Mouse (Mus musculus): ENCODE data around the gene Gja5. TPM values are rescaled to one million over a fixed set of nuclear protein-coding genes. Genes with fewer than 3 reads are reported as not detected.
"Not testable (repeated sequence)": the region's sequence is repeated elsewhere in the genome, so short reads cannot be mapped to it uniquely, and the experiment has no call there.

The Gja5 gene
- total RNA-seq, 2 experiments from 2014 or later, result 1.4 to 4.1 TPM

DNA sequence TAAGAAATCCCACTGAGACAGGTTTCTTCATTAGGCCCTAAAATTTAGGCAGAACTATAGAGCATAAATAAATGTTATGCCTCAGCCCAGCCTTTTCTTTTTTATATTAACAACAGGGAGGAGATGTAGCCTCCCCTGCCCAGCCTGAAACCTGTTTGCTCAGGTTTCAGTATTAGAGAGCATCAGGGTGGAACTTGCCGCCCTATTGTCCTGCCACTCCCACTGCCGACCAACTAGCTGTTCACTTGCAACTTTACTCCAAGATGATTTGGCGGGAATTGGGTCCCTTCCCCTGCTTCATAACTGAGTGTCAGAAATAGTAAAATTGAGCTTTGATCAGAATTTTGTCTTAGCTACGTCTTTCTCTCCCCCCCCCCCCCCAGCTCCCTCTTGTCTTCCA lies 192.2 kb downstream of the Gja5 start:
- DNase-seq (ENCODE audit: low spot score in 2 of 2), result not testable (repeated sequence)

DNA sequence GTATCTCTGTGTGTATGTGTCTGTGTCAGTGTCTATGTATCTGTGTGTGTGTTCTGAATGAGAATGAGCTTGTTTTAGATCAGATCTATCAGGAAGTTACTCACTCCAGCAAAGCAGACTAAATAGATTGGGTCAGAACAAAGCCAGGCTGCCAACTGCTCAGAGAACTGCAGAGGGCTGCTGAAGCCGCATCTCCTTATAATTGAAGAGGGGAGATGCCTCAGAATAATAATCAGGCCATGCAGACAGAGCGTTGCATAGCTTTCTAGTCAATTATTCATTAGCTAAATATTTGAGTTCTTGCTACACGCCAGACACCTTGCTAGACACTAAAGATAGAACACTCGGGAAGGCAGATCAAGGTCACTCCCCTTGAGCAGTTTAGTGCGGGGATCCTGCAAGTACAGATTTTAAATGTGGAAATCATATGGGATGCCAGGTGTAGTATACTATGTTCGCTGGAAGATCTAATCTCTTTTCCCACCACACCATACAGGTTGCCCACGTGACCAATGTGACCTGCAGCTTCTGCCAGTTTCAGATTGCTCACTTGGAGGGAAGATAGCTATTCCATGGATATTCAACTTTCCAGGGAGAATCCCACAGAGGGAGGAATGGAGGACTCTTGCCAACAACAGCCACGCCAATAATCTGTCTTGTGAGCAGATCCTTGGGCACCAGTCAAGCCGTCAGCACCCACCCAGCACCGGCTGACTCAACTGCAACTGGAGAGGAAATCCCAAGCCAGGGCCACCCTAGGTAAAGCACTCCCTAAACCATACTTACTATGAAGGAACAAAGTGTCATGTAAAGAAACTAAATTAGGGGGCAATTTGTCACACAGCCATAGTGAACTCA lies 196.5 kb downstream of the Gja5 start:
- DNase-seq (ENCODE audit: low spot score in 2 of 2), result no peak

DNA sequence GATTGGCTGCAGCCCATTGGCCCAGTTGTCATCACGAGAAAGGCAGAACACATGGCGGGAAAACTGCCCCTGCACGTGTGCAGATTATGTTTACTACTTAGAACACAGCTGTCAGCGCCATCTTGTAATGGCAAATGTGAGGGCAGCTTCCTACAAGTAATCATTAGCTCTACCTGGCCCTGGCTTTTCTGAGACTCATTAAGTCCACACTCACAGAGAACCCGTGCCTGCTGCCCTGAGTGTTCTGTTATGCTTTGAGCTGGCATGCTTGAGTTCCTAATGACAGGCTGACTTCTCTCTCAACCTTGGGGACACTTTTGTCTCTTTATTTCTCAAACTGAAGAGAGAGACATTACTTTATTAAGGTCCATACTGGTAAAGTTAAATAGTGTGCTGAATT lies 199.5 kb downstream of the Gja5 start:
- not testable (repeated sequence) for DNase-seq (ENCODE audit: low spot score in 2 of 2)

- DNase-seq (ENCODE audit: low spot score in 2 of 2), result no peak
These were observed 200.4 kb downstream of the Gja5 start for GRCm38 (mm10) chr3:97104696-97105430.

GRCm38 (mm10) chr3:97117511-97117910 lies 213.0 kb downstream of the Gja5 start:
- DNase-seq (ENCODE audit: low spot score in 2 of 2), result no peak

DNA sequence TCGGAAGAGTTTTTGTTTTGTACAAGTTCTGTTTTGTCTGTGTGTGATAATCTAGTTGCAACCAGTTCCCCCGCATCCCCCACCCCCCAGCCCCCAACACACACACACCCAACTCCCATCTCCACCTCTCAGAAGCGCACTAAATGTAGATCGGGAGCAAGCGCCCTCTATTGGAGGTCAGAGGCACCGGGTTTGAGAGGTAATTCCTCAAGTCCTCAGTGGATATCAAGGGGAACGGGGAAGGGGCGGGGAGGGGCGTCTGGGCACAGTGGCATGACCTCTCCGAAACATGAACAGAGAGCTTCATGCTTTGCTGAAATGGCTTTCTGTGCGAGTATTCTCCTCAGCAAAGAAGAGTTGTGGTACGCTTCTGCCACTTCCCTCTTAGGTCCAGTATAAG lies 213.8 kb downstream of the Gja5 start:
- DNase-seq (ENCODE audit: low spot score in 2 of 2), result no peak

DNA sequence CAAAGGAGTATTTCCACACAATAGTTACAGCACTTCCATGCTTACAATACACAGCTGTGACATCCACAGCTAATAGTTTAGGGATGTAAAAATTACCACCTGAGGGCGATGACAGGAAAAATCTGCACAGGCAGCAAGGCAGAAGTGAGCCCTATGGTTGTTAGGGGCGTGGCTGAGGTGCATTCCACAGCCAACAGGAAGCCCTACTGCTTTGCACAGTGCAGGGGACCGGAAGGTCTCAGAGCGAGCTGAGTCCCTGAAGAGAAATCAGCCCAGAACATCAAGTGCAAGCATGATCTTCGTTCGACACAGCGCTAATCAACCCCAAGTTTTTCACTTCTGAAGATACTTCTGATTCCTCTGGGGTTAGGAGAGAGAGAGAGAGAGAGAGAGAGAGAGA lies 219.7 kb downstream of the Gja5 start:
- DNase-seq (ENCODE audit: low spot score in 2 of 2), result no peak

Other genes starting within 250 kb of the Gja5 start
- 1 to 10 TPM; 6.4 to 6.5 TPM for gene Ankrd35, start 234.6 kb upstream of the Gja5 start, total RNA-seq (2021)
- 10 to 100 TPM; 28.1 to 30.0 TPM for gene Pias3, start 208.3 kb upstream of the Gja5 start, total RNA-seq (2021)
- 10 to 100 TPM; 12.1 to 14.6 TPM for gene Nudt17, start 196.1 kb upstream of the Gja5 start, total RNA-seq (2021)
- 10 to 100 TPM; 25.5 to 26.3 TPM for gene Polr3c, start 177.1 kb upstream of the Gja5 start, total RNA-seq (2021)
- 10 to 100 TPM; 59.6 to 60.9 TPM for gene Rnf115, start 177.0 kb upstream of the Gja5 start, total RNA-seq (2021)
- gene Pdzk1, start 75.4 kb upstream of the Gja5 start, total RNA-seq (2021), result under 1 TPM; 0.29 to 0.58 TPM
- not detected for gene Cd160, start 75.3 kb upstream of the Gja5 start, total RNA-seq (2021)
- 10 to 100 TPM; 40.2 to 45.0 TPM for gene Gpr89, start 653 bp downstream of the Gja5 start, total RNA-seq (2021)
- gene Gja8, start 21.3 kb downstream of the Gja5 start, total RNA-seq (2021), result not detected